Mouse (Mus musculus) stomach, postnatal 0 days (tissue): Measurements from ENCODE around the gene Gm4763. TPM values are rescaled to one million over a fixed set of nuclear protein-coding genes. Genes with fewer than 3 reads are reported as not detected.
"Not testable (repeated sequence)": the region's sequence is repeated elsewhere in the genome, so short reads cannot be mapped to it uniquely, and the experiment has no call there.

Experiments used
- ATAC-seq: fragments of 200-750 bp; cut with Nextera tagmentation; 2 replicates; pipeline ENCODE4 v1.8.0; 2017; ENCODE audit not compliant: low FRiP score, low TSS enrichment
- DNase-seq: peaks from one replicate; pipeline ENCODE4 v3.0.0-alpha.2; 2016; ENCODE audit warnings: low spot score
- H3K27ac ChIP-seq: fragments of 300-500 bp; sonication (generic); replicated peaks from 2 replicates; pipeline ENCODE4 v1.5.1; 2014; ENCODE audit warnings: mild to moderate bottlenecking, control low read depth
- H3K27me3 ChIP-seq: fragments of 300-500 bp; sonication (generic); 2 replicates; pipeline ENCODE4 v1.6.1; 2014; ENCODE audit warnings: low read length; ENCODE audit not compliant: control insufficient read depth, insufficient read depth
- H3K36me3 ChIP-seq: fragments of 300-500 bp; sonication (generic); 2 replicates; pipeline ENCODE4 v1.6.1; 2014; ENCODE audit warnings: low read length, mixed read lengths; ENCODE audit not compliant: control insufficient read depth, insufficient read depth
- H3K4me1 ChIP-seq: fragments of 300-500 bp; sonication (generic); replicated peaks from 2 replicates; pipeline ENCODE4 v1.6.1; 2014; ENCODE audit warnings: antibody characterized with exemption; ENCODE audit not compliant: control insufficient read depth, insufficient read depth
- H3K4me2 ChIP-seq: fragments of 300-500 bp; sonication (generic); replicated peaks from 2 replicates; pipeline ENCODE4 v1.6.1; 2014; ENCODE audit warnings: low read depth, mild to moderate bottlenecking, control low read depth, moderate library complexity
- H3K4me3 ChIP-seq: fragments of 300-500 bp; sonication (generic); 2 replicates; pipeline ENCODE4 v1.5.1; 2014; ENCODE audit warnings: low read depth, low read length, control low read depth
- H3K9ac ChIP-seq: fragments of 300-500 bp; sonication (generic); 2 replicates; pipeline ENCODE4 v1.6.1; 2014; ENCODE audit warnings: mild to moderate bottlenecking, low read length, control low read depth, mixed read lengths
- H3K9me3 ChIP-seq: fragments of 300-500 bp; sonication (generic); 2 replicates; pipeline ENCODE4 v1.6.1; 2016; ENCODE audit warnings: low read length; ENCODE audit not compliant: control insufficient read depth
- CTCF ChIP-seq: IDR thresholded peaks from 2 replicates; pipeline ENCODE4 v1.5.1; 2016; ENCODE audit warnings: antibody characterized with exemption, low read depth, mild to moderate bottlenecking, moderate library complexity
- EP300 ChIP-seq: optimal IDR thresholded peaks from 2 replicates; pipeline ENCODE3; 2016; ENCODE audit warnings: antibody characterized with exemption
- WGBS: fragments of 180-500 bp; shearing (Covaris S2); extraction: QIAGEN DNeasy Blood & Tissue Kit; methylation state at CpG from one replicate; pipeline ENCODE4 v1.1.7; 2014; 5-methylcytosine and 5-hydroxymethylcytosine counted together
- polyA plus RNA-seq: library from polyadenylated mRNA; unstranded; fragments of >200 nt; fragmentation: Nextera tagmentation; extraction: Ambion mirVana; gene quantifications from 2 replicates; pipeline ENCODE4 v1.2.1, GENCODE M21; 2015

Gene Gm4763
- polyA plus RNA-seq = not detected in 2 replicates

GRCm38 (mm10) chr7:24726808-24727207 lies at the start of gene Gm4763:
TSS of gene Gm4763 (minus strand) at chr7:24726908.
- not testable (repeated sequence) for DNase-seq, ATAC-seq, H3K4me3 ChIP-seq, H3K4me2 ChIP-seq, H3K27me3 ChIP-seq, H3K9ac ChIP-seq, H3K27ac ChIP-seq, H3K9me3 ChIP-seq, H3K4me1 ChIP-seq, H3K36me3 ChIP-seq
- WGBS = 92% methylated on average over 11 of the region's 11 CpGs

- no peak for TF ChIP-seq EP300
- TF ChIP-seq CTCF = 0 out of 2 replicates have a peak, but pooled peaks have one; percentile 6
These were observed 49.4 kb upstream of the Gm4763 start for GRCm38 (mm10) chr7:24776145-24776544.

GRCm38 (mm10) chr7:24773942-24774535 lies 47.3 kb upstream of the Gm4763 start:
- no peak for DNase-seq
- no peaks in the 10 kb centered on the region for H3K27me3 ChIP-seq
- H3K4me2 ChIP-seq = no peak overlapping the region
- H3K27ac ChIP-seq = no peak overlapping the region
- 39% methylated on average over 3 of the region's 3 CpGs for WGBS
- no peak for ATAC-seq
- TF ChIP-seq CTCF = no peak
- no peak for TF ChIP-seq EP300
- H3K4me3 ChIP-seq = no peak overlapping the region
- no peaks in the 10 kb centered on the region for H3K4me1 ChIP-seq
- no peak overlapping the region for H3K9ac ChIP-seq
- no peaks in the 10 kb centered on the region for H3K9me3 ChIP-seq
- no peaks in the 10 kb centered on the region for H3K36me3 ChIP-seq

More at GRCm38 (mm10) chr7:24776145-24776544, 49.4 kb upstream of the Gm4763 start:
- H3K4me1 ChIP-seq = no peaks in the 10 kb centered on the region
- H3K4me3 ChIP-seq = no peak overlapping the region
- no peak overlapping the region for H3K9ac ChIP-seq
- H3K36me3 ChIP-seq = no peaks in the 10 kb centered on the region
- DNase-seq (no peak), ATAC-seq (no peak)
- 72% methylated on average over 2 of the region's 2 CpGs for WGBS
- H3K27me3 ChIP-seq = no peaks in the 10 kb centered on the region
- H3K9me3 ChIP-seq = no peaks in the 10 kb centered on the region
- H3K4me2 ChIP-seq = no peak overlapping the region
- H3K27ac ChIP-seq = no peak overlapping the region

GRCm38 (mm10) chr7:24771361-24771760 lies 44.7 kb upstream of the Gm4763 start:
- no peaks in the 10 kb centered on the region for H3K36me3 ChIP-seq

GRCm38 (mm10) chr7:24762574-24762973 lies 35.9 kb upstream of the Gm4763 start:
- H3K9me3 ChIP-seq = no peaks in the 10 kb centered on the region
- no peak for TF ChIP-seq CTCF
- TF ChIP-seq EP300 = no peak
- H3K4me1 ChIP-seq = no peaks in the 10 kb centered on the region
- 65% methylated on average over 8 of the region's 8 CpGs for WGBS
- ATAC-seq = 0 out of 2 replicates have a peak, but pooled peaks have one; percentile 65
- H3K9ac ChIP-seq = no peak overlapping the region
- H3K4me3 ChIP-seq = no peak overlapping the region
- H3K4me2 ChIP-seq = no peak overlapping the region
- no peaks in the 10 kb centered on the region for H3K27me3 ChIP-seq
- peak; percentile 28 for DNase-seq
- no peak overlapping the region for H3K27ac ChIP-seq
- no peaks in the 10 kb centered on the region for H3K36me3 ChIP-seq

More at GRCm38 (mm10) chr7:24771361-24771760, 44.7 kb upstream of the Gm4763 start:
- Histone ChIP-seq H3K4me1 (no peaks in the 10 kb centered on the region), H3K9me3 (no peaks in the 10 kb centered on the region), H3K4me3 (no peak overlapping the region), H3K27me3 (no peaks in the 10 kb centered on the region), H3K27ac (no peak overlapping the region), H3K4me2 (no peak overlapping the region), H3K9ac (no peak overlapping the region)
- ATAC-seq = no peak
- DNase-seq = no peak
- TF ChIP-seq EP300 = no peak
- no peak for TF ChIP-seq CTCF

DNA sequence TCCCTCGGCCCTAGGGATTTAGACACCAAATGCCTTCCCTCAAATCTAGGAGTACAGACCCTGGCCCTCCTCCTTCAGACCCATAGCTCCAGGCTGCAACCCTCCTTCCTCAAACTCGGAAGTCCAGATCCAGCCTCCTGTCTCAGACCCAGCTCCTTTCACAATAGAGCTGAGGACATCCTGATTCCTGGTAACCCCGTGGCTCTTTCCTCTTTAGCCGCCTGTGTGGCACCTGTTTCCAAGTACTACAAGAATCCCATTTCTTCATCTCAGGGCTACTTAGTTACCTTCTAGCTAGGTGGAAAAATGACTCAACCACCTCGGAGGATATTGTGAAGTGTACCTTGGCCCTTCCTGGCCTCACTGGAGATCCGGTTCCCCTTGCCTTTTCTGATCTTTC lies 34.5 kb upstream of the Gm4763 start:
- no peak overlapping the region for H3K9ac ChIP-seq
- no peak overlapping the region for H3K27ac ChIP-seq
- ATAC-seq (no peak), DNase-seq (peak; percentile 22)
- no peaks in the 10 kb centered on the region for H3K36me3 ChIP-seq
- H3K9me3 ChIP-seq = no peaks in the 10 kb centered on the region
- TF ChIP-seq EP300 (no peak), CTCF (no peak)
- no peaks in the 10 kb centered on the region for H3K4me1 ChIP-seq
- no peak overlapping the region for H3K4me3 ChIP-seq
- H3K27me3 ChIP-seq = no peaks in the 10 kb centered on the region
- H3K4me2 ChIP-seq = no peak overlapping the region
- 51% methylated on average over 6 of the region's 6 CpGs for WGBS
